Mouse (Mus musculus): ENCODE data around the gene Fermt3.
A peak's percentile ranks its signal among the peaks of the same experiment; 100 is the strongest.

Gene Fermt3

GRCm38 (mm10) chr19:7039088-7039720 is 19.9 kb upstream of the Fermt3 start:
- DNase-seq (ENCODE audit: low read depth, low spot score) = no peak

GRCm38 (mm10) chr19:7034006-7034405 is 14.7 kb upstream of the Fermt3 start:
- DNase-seq (ENCODE audit: low read depth, low spot score) = no peak

- no peak for DNase-seq (ENCODE audit: low read depth, low spot score)
These were observed 10.3 kb upstream of the Fermt3 start for GRCm38 (mm10) chr19:7029531-7029930.

GRCm38 (mm10) chr19:7020224-7020641 is 964 bp upstream of the Fermt3 start:
- DNase-seq (ENCODE audit: low read depth, low spot score) = no peak

GRCm38 (mm10) chr19:7018546-7018945 is 723 bp downstream of the Fermt3 start:
- DNase-seq (ENCODE audit: low read depth, low spot score) = no peak

- no peak for DNase-seq (ENCODE audit: low read depth, low spot score)
These were observed 1.5 kb downstream of the Fermt3 start for GRCm38 (mm10) chr19:7017541-7018457.

- no peak for DNase-seq (ENCODE audit: low read depth, low spot score)
These were observed 4.7 kb downstream of the Fermt3 start for GRCm38 (mm10) chr19:7014481-7015135.

GRCm38 (mm10) chr19:7013984-7014383 is 5.3 kb downstream of the Fermt3 start:
- no peak for DNase-seq (ENCODE audit: low read depth, low spot score)

- no peak for DNase-seq (ENCODE audit: low read depth, low spot score)
These were observed 6.8 kb downstream of the Fermt3 start for GRCm38 (mm10) chr19:7012426-7012825.

GRCm38 (mm10) chr19:7006892-7007593 is 12.2 kb downstream of the Fermt3 start:
- no peak for DNase-seq (ENCODE audit: low read depth, low spot score)

GRCm38 (mm10) chr19:6999360-7000063 is 19.8 kb downstream of the Fermt3 start:
- no peak for DNase-seq (ENCODE audit: low read depth, low spot score)

- DNase-seq (ENCODE audit: low read depth, low spot score) = no peak
These were observed 21.5 kb downstream of the Fermt3 start for GRCm38 (mm10) chr19:6997721-6998290.

- peak; percentile 83 for DNase-seq (ENCODE audit: low read depth, low spot score)
These were observed 23.3 kb downstream of the Fermt3 start, which contains the start of the genes Nudt22 and Trpt1 for GRCm38 (mm10) chr19:6996006-6996405. Gene Nudt22, minus strand, starts transcription at chr19:6996117. Gene Trpt1, plus strand, starts transcription at chr19:6996131.

GRCm38 (mm10) chr19:6995255-6995991 is 23.8 kb downstream of the Fermt3 start:
- DNase-seq (ENCODE audit: low read depth, low spot score) = no peak

GRCm38 (mm10) chr19:6994489-6994888 is 24.8 kb downstream of the Fermt3 start:
- no peak for DNase-seq (ENCODE audit: low read depth, low spot score)

- no peak for DNase-seq (ENCODE audit: low read depth, low spot score)
These were observed 25.3 kb downstream of the Fermt3 start for GRCm38 (mm10) chr19:6994002-6994401.

- no peak for DNase-seq (ENCODE audit: low read depth, low spot score)
These were observed 26.1 kb downstream of the Fermt3 start for GRCm38 (mm10) chr19:6993011-6993770.

- DNase-seq (ENCODE audit: low read depth, low spot score) = peak; percentile 94
These were observed 27.0 kb downstream of the Fermt3 start, which contains the start of gene Dnajc4 for GRCm38 (mm10) chr19:6992011-6992858. Gene Dnajc4, minus strand, starts transcription at chr19:6992572.

All from skeletal muscle tissue, adult 2 months (tissue).